9 mouse cellular contexts compared by ENCODE assay signal in the genomic region with DNA sequence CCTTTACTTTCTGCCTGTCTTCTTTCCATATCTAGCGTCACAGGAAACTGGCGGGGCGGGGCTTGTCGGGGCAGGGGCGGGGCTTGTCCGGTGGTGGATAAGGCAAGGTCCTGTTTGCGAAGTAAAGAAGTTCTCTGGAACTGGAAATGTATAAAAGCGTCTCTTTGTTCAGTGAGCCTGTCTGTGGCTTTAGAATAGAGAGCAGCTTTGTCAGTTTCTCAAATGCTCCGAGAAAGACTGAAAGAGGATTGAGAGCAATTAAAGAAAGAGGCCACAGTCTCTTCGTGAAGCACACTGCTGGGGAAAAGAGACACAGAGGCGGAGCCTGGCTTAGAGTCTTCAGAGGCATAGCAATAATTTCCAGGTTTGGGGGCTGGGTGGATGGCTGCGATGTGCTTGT. TPM values are rescaled to one million over a fixed set of nuclear protein-coding genes. Genes with fewer than 3 reads are reported as not detected.
DNase-seq lines count a peak whose midpoint lies in the region; ATAC-seq and TF ChIP-seq lines count a peak whose summit lies in the region.
"Had no signal": no experiment of that assay in that cellular context is flagged by ENCODE, and none has a peak within 500 bp of the region (broad histone marks: within the 10 kb centered on the region; RNA-seq: fewer than 3 reads in every experiment).

No protein-coding gene starts in this region.

- no peaks in the 10 kb centered on the region for H3K9me3 ChIP-seq in heart, embryonic 15.5 days (replicated peaks)
- H3K9me3 ChIP-seq in CH12.LX (replicated peaks; ENCODE audit: low read length) = peaks cover 8% of the 10 kb centered on the region
- no peaks in the 10 kb centered on the region for H3K9me3 ChIP-seq in intestine, postnatal 0 days (ENCODE audit: control insufficient read depth)
- H3K9me3 ChIP-seq in midbrain, embryonic 15.5 days = no peaks in the 10 kb centered on the region

- TF ChIP-seq EP300 in CH12.LX (IDR thresholded peaks at IDR 0.05; ENCODE audit: low read length) = no peak

- 24% methylated on average over 12 of the region's 12 CpGs for WGBS in heart, embryonic 15.5 days
- 20% methylated on average over 12 of the region's 12 CpGs for WGBS in intestine, postnatal 0 days
- 23% methylated on average over 12 of the region's 12 CpGs for WGBS in midbrain, embryonic 15.5 days

- TF ChIP-seq POLR2A in CH12.LX (IDR thresholded peaks at IDR 0.05; ENCODE audit: low read depth, low read length) = peak; percentile 14; the same call in 1 of the 2 replicates

- H3K79me2 ChIP-seq in CH12.LX (replicated peaks; ENCODE audit: control insufficient read depth, extremely low read depth, insufficient read depth, poor library complexity, severe bottlenecking) = peaks cover under 1% of the 10 kb centered on the region; the same call in 1 of the 2 replicates

- no peak overlapping the region for H3K4me3 ChIP-seq in heart, embryonic 15.5 days
- H3K4me3 ChIP-seq in CH12.LX (replicated peaks in 1 of 3; ENCODE audit: low read depth in 2 of 3, low read length in 2 of 3, poor library complexity in 1 of 3) = peak overlapping the region in 1 of 3 experiments; percentile 52
- peak overlapping the region; percentile 20; the same call in 1 of the 2 replicates for H3K4me3 ChIP-seq in intestine, postnatal 0 days (ENCODE audit: low read depth, low read length)
- H3K4me3 ChIP-seq in midbrain, embryonic 15.5 days = no peak overlapping the region

- peaks cover 21% of the 10 kb centered on the region for H3K27me3 ChIP-seq in heart, embryonic 15.5 days
- peaks cover 31% of the 10 kb centered on the region for H3K27me3 ChIP-seq in CH12.LX (replicated peaks)
- H3K27me3 ChIP-seq in intestine, postnatal 0 days (replicated peaks; ENCODE audit: control insufficient read depth, insufficient read depth, low read length) = 0 out of 2 replicates have a peak, but pooled peaks cover 2% of the 10 kb centered on the region
- no peaks in the 10 kb centered on the region for H3K27me3 ChIP-seq in midbrain, embryonic 15.5 days (replicated peaks)

- peaks cover 6% of the 10 kb centered on the region for H3K4me1 ChIP-seq in heart, embryonic 15.5 days (replicated peaks)
- peaks cover 0 to 15% of the 10 kb centered on the region in 2 experiments; a peak in 2 of 4 replicates for H3K4me1 ChIP-seq in CH12.LX (ENCODE audit: control insufficient read depth in 1 of 2, insufficient read depth in 2 of 2)
- H3K4me1 ChIP-seq in intestine, postnatal 0 days (replicated peaks; ENCODE audit: control insufficient read depth, insufficient read depth, low read length) = no peaks in the 10 kb centered on the region
- peaks cover 19% of the 10 kb centered on the region for H3K4me1 ChIP-seq in midbrain, embryonic 15.5 days

- no peak overlapping the region for H3K9ac ChIP-seq in heart, embryonic 15.5 days
- no peak overlapping the region for H3K9ac ChIP-seq in CH12.LX (ENCODE audit: insufficient read depth, low read depth)
- H3K9ac ChIP-seq in intestine, postnatal 0 days (ENCODE audit: low read depth, low read length) = no peak overlapping the region
- H3K9ac ChIP-seq in midbrain, embryonic 15.5 days = no peak overlapping the region

- DNase-seq in heart, adult 8-10 months (ENCODE audit: low spot score) = no peak
- peak; percentile 23 for DNase-seq in CH12.LX (ENCODE audit: extremely low read depth)
- DNase-seq in c-Kit-positive CD71-positive TER-119-negative erythroid progenitor cells, embryonic 14.5 days (ENCODE audit: low read depth) = peak; percentile 53
- no peak for DNase-seq in urinary bladder, postnatal 4 days (ENCODE audit: low spot score in 2 of 2)
- DNase-seq in gastrocnemius, adult 8-10 months (ENCODE audit: low spot score in 2 of 2) = no peak

- in situ Hi-C loops in CH12.LX (cut with MboI; ENCODE audit: low pct_ligation_motif_present, low pct_unique_long_range_greater_than_20kb, low sequenced_read_pairs) = no loop called here

- no peak for TF ChIP-seq CTCF in CH12.LX (conservative IDR thresholded peaks at IDR 0.05 in 1 of 2, IDR thresholded peaks at IDR 0.05 in 1 of 2; ENCODE audit: low read depth in 2 of 2, low read length in 2 of 2)
- TF ChIP-seq CTCF in intestine, postnatal 0 days (IDR thresholded peaks at IDR 0.05; ENCODE audit: low read depth) = no peak

- no peak for TF ChIP-seq RAD21 in CH12.LX (IDR thresholded peaks at IDR 0.05; ENCODE audit: low read depth, low read length)

- no peak for ATAC-seq in heart, embryonic 15.5 days (replicated peaks; ENCODE audit: insufficient number of reproducible peaks, insufficient read depth, low FRiP score, low read depth)
- no peak for ATAC-seq in intestine, postnatal 0 days
- no peak for ATAC-seq in midbrain, embryonic 15.5 days (replicated peaks)

- no peaks in the 10 kb centered on the region for H3K36me3 ChIP-seq in heart, embryonic 15.5 days
- no peaks in the 10 kb centered on the region for H3K36me3 ChIP-seq in CH12.LX (replicated peaks in 1 of 2; ENCODE audit: control insufficient read depth in 1 of 2, insufficient read depth in 1 of 2, low read length in 1 of 2)
- no peaks in the 10 kb centered on the region for H3K36me3 ChIP-seq in intestine, postnatal 0 days (ENCODE audit: control insufficient read depth, insufficient read depth)
- no peaks in the 10 kb centered on the region for H3K36me3 ChIP-seq in midbrain, embryonic 15.5 days (replicated peaks)

- dilution Hi-C loops in CH12.LX (cut with MboI; ENCODE audit: extremely low pct_ligation_motif_present, extremely low pct_unique_long_range_greater_than_20kb, low sequenced_read_pairs) = no loop called here

- no peak overlapping the region for H3K27ac ChIP-seq in heart, embryonic 15.5 days
- no peak overlapping the region for H3K27ac ChIP-seq in CH12.LX (ENCODE audit: insufficient read depth, low read depth)
- H3K27ac ChIP-seq in intestine, postnatal 0 days (ENCODE audit: low read depth, low read length) = no peak overlapping the region
- H3K27ac ChIP-seq in midbrain, embryonic 15.5 days = no peak overlapping the region
- H3K27ac ChIP-seq: macrophage had no signal

- peak overlapping the region; percentile 34 for H3K4me2 ChIP-seq in heart, embryonic 15.5 days
- peak overlapping the region; percentile 19 for H3K4me2 ChIP-seq in CH12.LX (ENCODE audit: insufficient read depth, low read depth, poor library complexity, severe bottlenecking)
- H3K4me2 ChIP-seq in intestine, postnatal 0 days (replicated peaks; ENCODE audit: low read depth) = peak overlapping the region; percentile 58
- peak overlapping the region; percentile 13; the same call in 1 of the 2 replicates for H3K4me2 ChIP-seq in midbrain, embryonic 15.5 days

TF ChIP-seq in CH12.LX, 34 proteins besides CTCF, POLR2A, EP300 and RAD21:
- no peak for TF ChIP-seq ZNF384 (IDR thresholded peaks at IDR 0.05; ENCODE audit: low read depth, low read length)
- TF ChIP-seq SMC3 (IDR thresholded peaks at IDR 0.05; ENCODE audit: low read depth, low read length) = no peak
- TF ChIP-seq ZKSCAN1 (IDR thresholded peaks at IDR 0.05; ENCODE audit: borderline replicate concordance, low read depth, low read length) = no peak
- no peak for TF ChIP-seq IRF4 (IDR thresholded peaks at IDR 0.05; ENCODE audit: low read depth, low read length)
- no peak; the same call in 1 of the 2 replicates for TF ChIP-seq HCFC1 (IDR thresholded peaks at IDR 0.05; ENCODE audit: low read depth, low read length)
- TF ChIP-seq RCOR1 (conservative IDR thresholded peaks at IDR 0.05; ENCODE audit: low read depth, low read length) = no peak
- no peak for TF ChIP-seq NELFE (IDR thresholded peaks at IDR 0.05; ENCODE audit: low read depth, low read length)
- TF ChIP-seq CHD2 (IDR thresholded peaks at IDR 0.05; ENCODE audit: low read length) = no peak
- no peak for TF ChIP-seq TCF12 (IDR thresholded peaks at IDR 0.05; ENCODE audit: low read depth, low read length)
- TF ChIP-seq ZMIZ1 (IDR thresholded peaks at IDR 0.05; ENCODE audit: low read depth, low read length) = no peak
- no peak for TF ChIP-seq MAX (IDR thresholded peaks at IDR 0.05; ENCODE audit: low read length)
- no peak for TF ChIP-seq SIN3A (IDR thresholded peaks at IDR 0.05; ENCODE audit: low read length)
- TF ChIP-seq NRF1 (IDR thresholded peaks at IDR 0.05; ENCODE audit: low read depth, low read length) = no peak
- TF ChIP-seq MEF2A (IDR thresholded peaks at IDR 0.05; ENCODE audit: borderline replicate concordance, low read depth, low read length) = no peak
- TF ChIP-seq MYC (IDR thresholded peaks at IDR 0.05; ENCODE audit: low read depth, low read length) = no peak
TF ChIP-seq in CH12.LX: peak in this region for 0.

RNA-seq across cellular contexts. Expression of a gene that starts 4.4 kb away (rescaled TPM):
- 32.5 and 36.9 TPM in 2 replicates for polyA plus RNA-seq in heart, embryonic 15.5 days (2015; fragmentation: Nextera tagmentation; extraction: Ambion mirVana)
- total RNA-seq in heart, adult 8-10 months (2022) = 10 to 100 TPM; 12.8 to 17.2 (median 14.2) TPM
- 30.1 and 38.2 TPM in 2 replicates for total RNA-seq in CH12.LX (2012; rRNA removed)
- 51.9 and 52.9 TPM in 2 replicates for total RNA-seq in CH12.LX (2014; rRNA removed)
- 55.8 and 58.2 TPM in 2 replicates for polyA plus RNA-seq in CH12.LX (2012; ENCODE audit: insufficient read length, low read depth)
- 23.1 and 23.8 TPM in 2 replicates for polyA plus RNA-seq in intestine, postnatal 0 days (2015; fragmentation: Nextera tagmentation; extraction: Ambion mirVana)
- 36.2 and 38.3 TPM in 2 replicates for polyA plus RNA-seq in midbrain, embryonic 15.5 days (2015; fragmentation: Nextera tagmentation; extraction: Ambion mirVana)
- total RNA-seq in gastrocnemius, adult 8-10 months (2022) = 10 to 100 TPM; 13.0 to 17.5 (median 16.1) TPM

RNA-seq across cellular contexts. Expression of a gene that starts 4.9 kb away (rescaled TPM):
- 0.03 and 0.04 TPM in 2 replicates for polyA plus RNA-seq in heart, embryonic 15.5 days (2015; fragmentation: Nextera tagmentation; extraction: Ambion mirVana)
- under 1 TPM; 0.09 to 0.20 (median 0.14) TPM for total RNA-seq in heart, adult 8-10 months (2022)
- under 0.01 and 0.04 TPM in 2 replicates for total RNA-seq in CH12.LX (2012; rRNA removed)
- total RNA-seq in CH12.LX (2014; rRNA removed) = not detected in 2 replicates
- polyA plus RNA-seq in CH12.LX (2012; ENCODE audit: insufficient read length, low read depth) = 0.05 and 0.11 TPM in 2 replicates
- polyA plus RNA-seq in intestine, postnatal 0 days (2015; fragmentation: Nextera tagmentation; extraction: Ambion mirVana) = 0.04 TPM in 1 of 2 replicates, not detected in the other
- 0.05 TPM in 1 of 2 replicates, not detected in the other for polyA plus RNA-seq in midbrain, embryonic 15.5 days (2015; fragmentation: Nextera tagmentation; extraction: Ambion mirVana)
- total RNA-seq in gastrocnemius, adult 8-10 months (2022) = not detected
- polyA plus RNA-seq: macrophage had no signal

Comparison
In these comparisons a context has a peak if more than half of its experiments do, and no peak if none do; other contexts are left out.
1. DNase-seq: peak in CH12.LX (single experiment) and c-Kit-positive CD71-positive TER-119-negative erythroid progenitor cells, embryonic 14.5 days (single experiment); none in heart, adult 8-10 months (single experiment), urinary bladder, postnatal 4 days (0 of 2) and gastrocnemius, adult 8-10 months (0 of 2).
2. Peak in every context shown above with its lines, with median percentiles within 50 percentile points of each other: H3K4me2 ChIP-seq.